Mouse (Mus musculus) midbrain, embryonic 11.5 days (tissue): ENCODE data around the gene Gprc5c. TPM values are rescaled to one million over a fixed set of nuclear protein-coding genes. Genes with fewer than 3 reads are reported as not detected.

ENCODE experiments used
- ATAC-seq: fragments of 200-750 bp; cut with Nextera tagmentation; 2 replicates; pipeline ENCODE4 v1.8.0; 2017; ENCODE audit warnings: moderate TSS enrichment, moderate library complexity; ENCODE audit not compliant: low FRiP score
- DNase-seq: peaks from one replicate; pipeline ENCODE4 v3.0.0; 2015; ENCODE audit warnings: low spot score; ENCODE audit errors: missing footprints
- H3K27ac ChIP-seq: fragments of 300-500 bp; sonication (generic); 2 replicates; pipeline ENCODE4 v1.5.1; 2014; ENCODE audit warnings: low read depth, low read length
- H3K27me3 ChIP-seq: fragments of 300-500 bp; sonication (generic); 2 replicates; pipeline ENCODE4 v1.6.1; 2014; ENCODE audit warnings: mild to moderate bottlenecking, low read length, moderate library complexity, mixed read lengths; ENCODE audit not compliant: control insufficient read depth, insufficient read depth
- H3K36me3 ChIP-seq: fragments of 300-500 bp; sonication (generic); 2 replicates; pipeline ENCODE4 v1.6.1; 2014; ENCODE audit warnings: mild to moderate bottlenecking, low read length, moderate library complexity, mixed read lengths; ENCODE audit not compliant: control insufficient read depth, insufficient read depth
- H3K4me1 ChIP-seq: fragments of 300-500 bp; sonication (generic); 2 replicates; pipeline ENCODE4 v1.6.1; 2014; ENCODE audit warnings: low read length; ENCODE audit not compliant: control insufficient read depth, insufficient read depth
- H3K4me2 ChIP-seq: fragments of 300-500 bp; sonication (generic); 2 replicates; pipeline ENCODE4 v1.6.1; 2014; ENCODE audit warnings: mild to moderate bottlenecking, moderate library complexity
- H3K4me3 ChIP-seq: fragments of 300-500 bp; sonication (generic); 2 replicates; pipeline ENCODE4 v1.5.1; 2014; ENCODE audit warnings: low read depth, low read length
- H3K9ac ChIP-seq: fragments of 300-500 bp; sonication (generic); 2 replicates; pipeline ENCODE4 v1.6.1; 2014; ENCODE audit warnings: low read length
- H3K9me3 ChIP-seq: fragments of 300-500 bp; sonication (generic); 2 replicates; pipeline ENCODE4 v1.6.1; 2016; ENCODE audit warnings: low read length; ENCODE audit not compliant: control insufficient read depth
- WGBS: fragments of 180-500 bp; shearing (Covaris S2); extraction: QIAGEN DNeasy Blood & Tissue Kit; methylation state at CpG from one replicate; pipeline ENCODE4 v1.1.7; 2014; 5-methylcytosine and 5-hydroxymethylcytosine counted together
- polyA plus RNA-seq: library from polyadenylated mRNA; unstranded; fragments of >200 nt; fragmentation: Nextera tagmentation; extraction: Ambion mirVana; gene quantifications from 2 replicates; pipeline ENCODE4 v1.2.1, GENCODE M21; 2014

Gene Gprc5c
- polyA plus RNA-seq, 1 experiment from 2014 or later = 10.7 TPM

DNA sequence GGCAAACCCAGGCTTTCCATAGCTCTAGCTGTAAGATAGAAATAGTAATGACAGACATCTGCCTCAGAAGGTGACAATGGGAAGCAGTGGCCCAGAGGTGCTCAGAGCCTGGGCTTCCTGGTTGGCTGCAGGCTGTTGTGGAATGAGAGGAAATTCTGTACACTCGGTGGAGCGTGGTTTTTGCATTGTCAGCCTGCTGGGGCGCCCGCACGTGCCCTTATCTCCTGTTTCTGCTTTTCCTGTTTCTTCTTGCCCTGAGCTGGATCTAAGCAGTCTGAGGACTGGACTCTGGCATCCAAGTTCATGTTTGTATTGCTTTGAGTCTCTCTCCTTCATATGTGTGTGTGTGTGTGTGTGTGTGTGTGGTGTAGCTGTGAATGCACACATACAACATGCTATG, 24.3 kb upstream of the Gprc5c start:
- no peak overlapping the region for H3K9ac ChIP-seq
- DNase-seq (no peak), ATAC-seq (no peak)
- H3K4me2 ChIP-seq = no peak overlapping the region
- no peak overlapping the region for H3K4me3 ChIP-seq
- 54% methylated on average over 5 of the region's 5 CpGs for WGBS
- no peaks in the 10 kb centered on the region for H3K36me3 ChIP-seq
- no peak overlapping the region for H3K27ac ChIP-seq
- peaks cover 26% of the 10 kb centered on the region for H3K4me1 ChIP-seq
- no peaks in the 10 kb centered on the region for H3K27me3 ChIP-seq
- no peaks in the 10 kb centered on the region for H3K9me3 ChIP-seq

DNA sequence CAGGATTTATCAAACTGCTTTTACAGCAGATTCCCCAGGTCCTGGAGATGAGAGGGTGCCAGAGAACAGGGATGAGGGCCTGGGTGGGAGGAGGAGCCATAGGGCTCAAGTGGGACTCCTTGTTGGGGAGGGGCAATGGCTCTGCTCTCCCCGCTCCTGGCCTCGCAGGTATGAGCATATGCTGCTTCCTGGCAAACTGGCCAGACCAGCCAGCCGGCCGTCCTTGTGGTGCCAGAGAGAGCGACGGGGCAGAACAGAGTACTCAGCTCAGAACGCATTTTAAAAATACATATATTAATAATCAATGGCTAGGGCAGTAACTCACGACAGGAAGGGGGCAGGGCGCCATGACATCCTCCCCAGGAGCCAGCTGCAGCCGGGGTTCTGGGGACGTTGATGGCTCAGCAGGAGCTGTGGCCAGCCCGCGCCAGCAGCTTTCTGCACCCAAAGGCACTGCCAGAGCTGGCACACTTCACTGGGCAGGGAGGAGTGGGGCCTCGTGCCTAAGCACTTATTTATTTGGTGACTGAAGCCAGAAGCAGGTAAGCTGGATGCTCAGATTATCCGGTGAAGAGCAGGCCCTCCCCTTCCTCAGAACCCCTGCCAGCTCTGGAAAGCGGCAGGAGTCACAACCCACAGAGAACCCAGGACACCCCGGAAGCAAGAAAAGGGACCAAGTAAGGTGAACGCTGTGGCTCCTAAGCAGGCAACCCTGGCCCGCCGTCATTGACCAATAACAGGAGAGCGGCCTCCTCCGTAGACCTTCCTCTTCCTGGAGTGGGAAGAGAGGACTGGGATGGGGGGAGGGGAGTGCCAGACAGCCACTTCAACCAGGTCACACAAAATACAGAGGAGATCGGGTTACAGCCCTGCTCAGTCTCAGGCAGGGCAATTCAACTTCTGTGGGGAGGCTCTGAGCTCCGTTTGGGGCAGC, 21.2 kb upstream of the Gprc5c start:
- WGBS = 7% methylated on average over 24 of the region's 24 CpGs
- Histone ChIP-seq H3K36me3 (no peaks in the 10 kb centered on the region), H3K4me3 (peak overlapping the region; percentile 17), H3K4me2 (peak overlapping the region; percentile 51), H3K9me3 (no peaks in the 10 kb centered on the region), H3K4me1 (peaks cover 20% of the 10 kb centered on the region), H3K27ac (peak overlapping the region; percentile 8; the same call in 1 of the 2 replicates), H3K27me3 (no peaks in the 10 kb centered on the region), H3K9ac (peak overlapping the region; percentile 61)
- DNase-seq (peak; percentile 92), ATAC-seq (peak; percentile 77)

- WGBS = 16% methylated on average over 8 of the region's 8 CpGs
- Histone ChIP-seq H3K27ac (peak overlapping the region; percentile 8; the same call in 1 of the 2 replicates), H3K4me1 (peaks cover 20% of the 10 kb centered on the region), H3K9me3 (no peaks in the 10 kb centered on the region), H3K4me2 (peak overlapping the region; percentile 51), H3K4me3 (peak overlapping the region; percentile 17; the same call in 1 of the 2 replicates), H3K27me3 (no peaks in the 10 kb centered on the region), H3K9ac (peak overlapping the region; percentile 61), H3K36me3 (no peaks in the 10 kb centered on the region)
- 0 out of 2 replicates have a peak, but pooled peaks have one; percentile 9 for ATAC-seq
- DNase-seq = peak; percentile 96
These were observed 20.5 kb upstream of the Gprc5c start for GRCm38 (mm10) chr11:114830433-114830773.

DNA sequence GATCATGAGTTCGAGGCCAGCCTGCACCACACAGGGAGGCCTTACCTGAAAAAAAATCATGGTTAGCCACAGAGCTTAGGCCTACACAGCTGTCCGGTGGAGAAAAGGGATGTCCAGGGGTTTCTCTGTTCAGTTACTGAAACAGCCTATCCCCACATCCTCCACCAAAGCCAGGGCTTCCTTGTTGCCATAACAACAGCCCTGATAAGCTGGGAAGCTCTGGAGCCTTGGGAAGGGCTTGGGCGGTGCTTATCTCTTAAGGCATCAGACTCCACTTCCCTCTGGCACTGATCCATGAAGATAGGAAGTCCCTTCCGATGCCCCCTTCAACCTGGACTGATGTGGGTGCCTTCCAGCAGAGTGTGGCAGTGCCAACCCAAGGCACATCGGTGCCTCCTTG, 17.8 kb upstream of the Gprc5c start:
- Histone ChIP-seq H3K27ac (no peak overlapping the region), H3K9me3 (0 out of 2 replicates have a peak, but pooled peaks cover 2% of the 10 kb centered on the region), H3K4me2 (no peak overlapping the region), H3K9ac (no peak overlapping the region), H3K4me1 (peaks cover 20% of the 10 kb centered on the region), H3K36me3 (no peaks in the 10 kb centered on the region), H3K27me3 (no peaks in the 10 kb centered on the region), H3K4me3 (no peak overlapping the region)
- ATAC-seq = no peak
- 48% methylated on average over 5 of the region's 5 CpGs for WGBS
- DNase-seq = peak; percentile 75

GRCm38 (mm10) chr11:114843818-114844463, 7.0 kb upstream of the Gprc5c start:
- peak; percentile 93 for DNase-seq
- Histone ChIP-seq H3K9ac (peak overlapping the region; percentile 55), H3K4me3 (no peak overlapping the region), H3K27me3 (peaks cover 4% of the 10 kb centered on the region; the same call in 1 of the 2 replicates), H3K4me2 (peak overlapping the region; percentile 19), H3K4me1 (peaks cover 10% of the 10 kb centered on the region), H3K9me3 (no peaks in the 10 kb centered on the region), H3K36me3 (no peaks in the 10 kb centered on the region), H3K27ac (peak overlapping the region; percentile 47)
- peak; percentile 78 for ATAC-seq
- WGBS = 5% methylated on average over 8 of the region's 8 CpGs

DNA sequence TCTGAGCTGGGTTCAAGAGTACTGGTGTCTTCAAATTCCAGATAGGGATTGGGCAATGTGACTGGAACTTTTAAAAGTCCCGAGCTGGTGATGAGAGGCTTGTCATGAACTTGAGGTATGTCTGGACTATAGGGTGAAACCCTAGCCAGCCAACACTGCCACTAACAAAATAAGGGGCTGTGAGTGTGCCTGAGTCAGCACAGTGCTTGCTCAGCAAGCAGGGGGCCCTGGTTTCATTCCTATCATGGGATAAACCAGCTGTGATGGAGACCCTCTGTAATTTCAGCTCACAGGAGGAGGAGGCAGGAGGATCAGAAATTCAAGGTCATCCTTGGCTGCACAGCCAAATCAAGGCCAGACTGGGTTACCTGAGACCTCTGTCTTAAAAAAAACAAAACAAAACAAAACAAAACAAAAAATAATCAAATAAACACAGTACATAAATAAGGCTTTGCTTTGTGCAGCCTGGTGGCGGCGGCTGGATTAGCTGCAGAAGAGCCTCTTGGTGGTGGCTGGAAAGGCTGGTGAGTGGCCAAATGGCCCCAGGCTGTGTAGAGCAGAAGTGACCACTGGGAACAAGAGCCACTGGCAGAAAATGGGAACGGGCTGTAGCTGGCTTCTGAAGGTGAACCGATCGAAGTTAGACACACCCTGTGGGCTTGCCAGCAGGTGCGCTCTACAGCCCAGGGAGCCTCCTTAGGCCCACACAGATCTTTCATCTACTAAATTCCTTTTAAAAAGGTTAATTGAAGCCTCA, 6.3 kb upstream of the Gprc5c start:
- Histone ChIP-seq H3K27ac (peak overlapping the region; percentile 47), H3K4me2 (peak overlapping the region; percentile 19; the same call in 1 of the 2 replicates), H3K27me3 (peaks cover 11% of the 10 kb centered on the region), H3K9me3 (no peaks in the 10 kb centered on the region), H3K9ac (no peak overlapping the region; the same call in 1 of the 2 replicates), H3K4me1 (peaks cover 10% of the 10 kb centered on the region), H3K36me3 (no peaks in the 10 kb centered on the region), H3K4me3 (no peak overlapping the region)
- no peak for DNase-seq
- ATAC-seq = no peak
- 74% methylated on average over 7 of the region's 7 CpGs for WGBS

DNA sequence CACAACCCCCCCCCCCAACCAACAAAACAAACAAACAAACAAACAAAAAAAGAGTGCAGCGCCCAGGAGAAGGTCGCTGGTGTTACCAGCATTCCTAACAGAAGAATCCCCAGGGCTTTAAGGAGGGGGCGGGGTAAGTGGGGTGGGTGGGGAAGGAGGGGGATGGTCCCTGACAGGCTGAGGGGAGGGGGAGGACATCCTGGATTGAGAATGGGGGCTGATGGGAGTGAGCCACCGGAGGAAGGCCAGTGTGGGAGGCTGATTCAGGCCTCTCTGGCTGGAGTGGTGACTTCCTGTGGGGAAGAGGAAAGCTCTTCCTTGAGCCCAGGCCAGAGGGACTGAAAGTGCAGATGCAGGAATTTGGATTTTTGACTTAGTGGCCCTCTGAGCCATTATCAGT, 4.6 kb upstream of the Gprc5c start:
- Histone ChIP-seq H3K27me3 (peaks cover 26% of the 10 kb centered on the region), H3K4me1 (peaks cover 20% of the 10 kb centered on the region), H3K9me3 (no peaks in the 10 kb centered on the region), H3K4me2 (no peak overlapping the region), H3K36me3 (no peaks in the 10 kb centered on the region), H3K27ac (no peak overlapping the region), H3K9ac (no peak overlapping the region), H3K4me3 (no peak overlapping the region)
- 74% methylated on average over 4 of the region's 4 CpGs for WGBS
- DNase-seq (no peak), ATAC-seq (no peak)

DNA sequence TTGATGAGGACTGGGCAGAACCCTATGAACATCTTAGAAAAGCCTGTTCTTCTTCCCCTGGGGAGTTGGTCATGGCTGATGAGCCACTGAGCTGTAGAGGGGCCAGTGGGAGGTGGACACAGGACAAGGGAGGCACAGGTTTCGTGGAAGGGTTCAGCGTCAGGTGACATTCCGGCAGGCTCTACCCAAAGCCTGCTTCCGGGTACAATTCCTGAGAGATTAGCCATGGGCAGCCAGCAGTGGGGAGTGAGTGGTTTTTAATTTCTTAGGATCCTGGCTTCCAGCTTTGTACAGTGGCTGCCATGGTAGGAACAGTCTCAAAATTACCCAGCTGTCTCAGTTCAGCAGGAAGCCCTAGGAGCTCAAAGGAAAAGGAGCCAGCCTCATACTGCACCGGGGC, 3.9 kb upstream of the Gprc5c start:
- no peak overlapping the region for H3K27ac ChIP-seq
- 85% methylated on average over 5 of the region's 5 CpGs for WGBS
- no peak overlapping the region for H3K4me3 ChIP-seq
- no peak overlapping the region for H3K9ac ChIP-seq
- H3K9me3 ChIP-seq = no peaks in the 10 kb centered on the region
- no peak overlapping the region for H3K4me2 ChIP-seq
- peaks cover 33% of the 10 kb centered on the region for H3K27me3 ChIP-seq
- peaks cover 25% of the 10 kb centered on the region for H3K4me1 ChIP-seq
- DNase-seq = peak; percentile 77
- no peaks in the 10 kb centered on the region for H3K36me3 ChIP-seq
- ATAC-seq = no peak
